Mouse (Mus musculus) left cerebral cortex, postnatal 25 days (tissue): ENCODE data around the gene Nkx1-2. TPM values are rescaled to one million over a fixed set of nuclear protein-coding genes. Genes with fewer than 3 reads are reported as not detected.
A peak's percentile ranks its signal among the peaks of the same experiment; 100 is the strongest.

Experiments
- DNase-seq, 2 experiments: peaks; one replicate each; pipeline ENCODE4 v3.0.0; 2022; ENCODE audit warnings: low spot score in 2 of 2, mixed read lengths in 1 of 2
- intact Hi-C: fragments of 180-260 bp; cut with DNase I; formaldehyde crosslinking; loops from one replicate; pipeline ENCODE4 v1.15.1; 2025
- total RNA-seq, 2 experiments: library from RNA; stranded (reverse); gene quantifications; 2 replicates each; pipeline ENCODE4 v1.2.3; 2021

The Nkx1-2 gene
- total RNA-seq, 2 experiments from 2014 or later, result not detected

DNA sequence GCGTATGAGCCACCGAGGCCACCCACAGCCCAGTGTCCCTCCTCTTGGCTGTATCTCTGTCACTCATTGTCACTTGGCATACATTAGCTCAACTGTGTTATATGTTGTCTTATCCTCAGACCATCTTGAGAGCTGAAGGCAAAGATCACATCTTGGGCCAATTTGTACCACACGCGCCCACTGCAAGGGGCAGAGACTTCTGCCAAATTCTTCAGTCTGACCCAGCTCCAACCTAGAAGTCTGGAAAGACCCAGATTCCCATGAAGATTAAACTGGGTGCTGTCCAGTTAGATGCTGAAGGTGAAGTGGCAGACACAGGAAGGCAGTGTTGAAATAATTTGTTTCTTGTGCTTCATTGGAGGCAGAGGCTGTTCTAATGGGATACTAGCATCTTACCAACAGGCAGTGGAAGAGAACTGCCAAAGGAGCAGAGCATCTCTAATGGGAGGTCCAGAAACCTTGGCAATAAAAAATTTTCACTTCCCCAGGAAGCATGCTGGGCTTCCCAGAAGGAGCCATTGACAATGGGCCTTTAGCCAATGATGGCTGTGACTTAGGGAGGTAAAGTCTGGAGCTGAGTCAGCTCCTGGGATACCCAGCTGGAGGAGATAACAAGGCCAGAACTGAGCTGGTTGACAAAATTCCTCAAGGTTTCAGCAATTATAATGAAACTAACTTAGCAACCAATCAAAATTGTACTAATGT is 9.0 kb upstream of the Nkx1-2 start:
- intact Hi-C loops, result no loop called here

GRCm38 (mm10) chr7:132605689-132606088 is 6.3 kb upstream of the Nkx1-2 start:
- no peak for DNase-seq
- intact Hi-C loops, result no loop called here

More for the DNA sequence above, 9.0 kb upstream of the Nkx1-2 start:
- no peak for DNase-seq

DNA sequence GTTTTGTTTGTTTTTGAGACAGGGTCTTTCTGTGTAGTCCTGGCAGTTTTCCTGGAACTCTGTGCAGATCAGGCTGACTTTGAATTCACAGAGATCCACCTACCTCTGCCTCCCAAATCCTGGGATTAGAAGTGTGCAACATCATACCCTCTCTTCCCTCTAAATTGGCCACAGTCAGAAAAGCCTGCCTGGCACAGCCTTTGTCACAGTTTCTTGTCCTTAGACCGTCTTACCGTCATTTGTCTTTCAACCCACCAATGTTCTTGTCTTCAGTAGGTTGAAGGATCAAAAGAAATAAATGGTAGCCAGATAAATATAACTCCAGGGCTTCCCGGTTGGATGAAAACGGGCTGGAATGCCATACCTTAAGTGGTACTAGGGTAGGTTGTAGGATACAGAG is 5.3 kb upstream of the Nkx1-2 start:
- intact Hi-C loops, result no loop called here
- DNase-seq, result no peak

- intact Hi-C loops, result no loop called here
- no peak for DNase-seq
These were observed 1.5 kb upstream of the Nkx1-2 start for GRCm38 (mm10) chr7:132600926-132601325.

- intact Hi-C loops, result no loop called here
These were observed 589 bp upstream of the Nkx1-2 start for GRCm38 (mm10) chr7:132600026-132600425.

DNA sequence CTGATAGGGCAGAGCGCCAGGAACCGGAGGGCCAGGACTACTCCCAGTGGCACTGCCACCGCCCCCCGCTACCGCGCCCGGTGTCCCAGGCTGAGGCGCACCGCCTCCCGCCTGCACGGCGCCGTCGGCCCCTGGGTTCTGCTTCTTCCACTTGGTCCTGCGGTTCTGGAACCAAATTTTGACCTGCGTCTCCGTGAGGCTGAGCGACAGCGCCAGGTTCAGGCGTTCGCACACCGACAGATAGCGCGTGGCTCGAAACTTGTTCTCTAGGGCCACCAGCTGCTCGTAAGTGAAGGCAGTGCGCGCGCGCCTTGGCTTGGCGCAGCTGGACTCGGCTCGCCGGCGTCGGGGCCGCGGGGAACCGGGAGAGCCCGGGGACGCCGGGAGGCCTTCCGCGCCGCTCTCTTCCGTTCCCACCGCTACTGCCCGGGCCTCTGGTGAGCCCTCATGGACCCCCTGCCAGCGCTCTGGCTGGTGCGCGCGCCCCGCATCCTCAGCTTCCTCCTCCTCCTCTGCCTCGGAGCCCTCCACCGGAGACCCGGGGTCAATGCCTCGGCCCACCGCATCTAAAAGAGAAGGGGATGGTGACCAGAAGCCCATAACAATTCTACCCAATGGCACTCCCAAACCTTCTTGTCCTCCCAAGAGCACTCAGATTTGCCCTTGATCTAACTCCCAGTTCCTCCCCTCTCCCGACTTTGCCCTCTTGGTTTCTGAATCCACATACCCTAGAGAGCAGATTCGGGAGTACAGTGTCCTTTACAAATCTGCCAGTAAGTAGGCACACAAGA is 2.0 kb downstream of the Nkx1-2 start:
- intact Hi-C loops, result no loop called here
- peak in 1 of 2 experiments; percentile 23 for DNase-seq

More at GRCm38 (mm10) chr7:132600026-132600425, 589 bp upstream of the Nkx1-2 start:
- no peak for DNase-seq

DNA sequence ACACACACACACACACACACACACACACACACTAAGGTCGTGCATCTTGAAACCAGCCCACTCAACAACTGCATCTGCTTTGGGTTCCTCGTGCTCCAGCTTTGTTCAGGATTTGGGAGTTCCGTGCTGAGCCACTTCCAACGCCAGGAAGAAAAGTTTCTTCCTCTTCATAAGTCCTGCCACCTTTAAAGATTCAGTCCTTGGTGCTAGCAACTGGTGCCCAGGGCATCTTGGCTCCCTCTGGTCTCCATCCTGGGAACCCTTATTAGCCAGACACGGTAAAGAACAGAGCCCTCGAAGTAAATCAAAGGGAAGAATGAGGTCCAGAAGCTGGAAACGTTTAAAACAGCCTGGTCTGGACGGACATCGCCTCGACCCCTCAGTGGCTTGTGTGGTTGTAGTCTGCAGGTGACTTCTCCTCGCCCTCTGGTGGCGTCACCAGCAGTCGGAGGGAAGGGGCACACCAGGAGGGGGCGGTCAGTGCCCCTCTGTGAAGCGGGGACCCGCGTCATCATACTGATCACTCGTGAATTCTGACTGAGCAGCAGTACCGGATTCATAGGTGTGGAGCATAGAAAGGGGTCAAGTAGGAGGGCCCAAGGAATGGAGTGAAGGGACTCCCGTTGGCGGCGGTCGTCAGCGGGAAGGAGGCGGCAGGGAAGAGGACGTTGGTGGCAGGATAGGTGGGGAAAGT is 2.7 kb downstream of the Nkx1-2 start:
- no peak for DNase-seq
- intact Hi-C loops, result no loop called here

GRCm38 (mm10) chr7:132595787-132596186 is 3.6 kb downstream of the Nkx1-2 start:
- intact Hi-C loops, result no loop called here
- no peak for DNase-seq

DNA sequence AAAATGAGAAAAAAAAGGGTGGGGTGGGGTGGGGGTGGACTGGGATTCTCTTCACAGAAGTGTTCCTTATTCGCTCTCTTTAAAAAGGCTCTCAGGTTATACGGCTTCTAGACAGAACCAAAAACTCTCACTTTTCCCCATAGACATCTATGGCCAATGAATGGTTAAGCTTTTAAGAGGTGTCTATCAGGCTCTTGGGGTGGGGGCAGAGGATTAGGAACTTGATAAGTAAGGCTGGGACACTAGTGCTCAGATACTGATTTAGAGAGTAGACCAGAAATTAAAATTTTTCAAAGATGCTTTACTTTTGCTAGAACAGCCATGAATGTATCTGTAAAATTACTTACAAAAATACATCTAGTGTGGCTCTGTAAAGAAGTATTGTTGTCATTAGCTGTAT is 5.1 kb downstream of the Nkx1-2 start:
- intact Hi-C loops, result no loop called here
- DNase-seq, result no peak

DNA sequence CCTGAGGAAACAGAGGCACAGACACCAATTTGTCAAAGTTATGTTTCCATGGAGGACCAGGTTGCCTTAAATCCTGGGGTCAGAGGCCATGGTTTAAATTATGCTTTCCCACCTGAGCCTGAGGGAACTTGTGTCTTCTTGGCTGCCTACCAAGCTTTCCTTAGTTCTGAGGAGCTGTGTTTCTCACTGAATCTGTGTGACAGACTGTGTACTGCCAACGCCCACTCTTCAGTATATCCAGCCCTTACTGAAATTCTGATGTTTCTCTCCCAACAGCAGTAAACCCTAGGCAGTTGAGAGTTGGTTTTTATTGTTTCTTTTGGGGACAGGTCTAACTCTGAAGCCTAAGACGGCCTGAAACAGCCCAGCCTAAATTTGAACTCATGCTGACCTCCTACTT is 5.7 kb downstream of the Nkx1-2 start:
- intact Hi-C loops, result no loop called here
- peak; percentile 13 to 52 for DNase-seq

DNA sequence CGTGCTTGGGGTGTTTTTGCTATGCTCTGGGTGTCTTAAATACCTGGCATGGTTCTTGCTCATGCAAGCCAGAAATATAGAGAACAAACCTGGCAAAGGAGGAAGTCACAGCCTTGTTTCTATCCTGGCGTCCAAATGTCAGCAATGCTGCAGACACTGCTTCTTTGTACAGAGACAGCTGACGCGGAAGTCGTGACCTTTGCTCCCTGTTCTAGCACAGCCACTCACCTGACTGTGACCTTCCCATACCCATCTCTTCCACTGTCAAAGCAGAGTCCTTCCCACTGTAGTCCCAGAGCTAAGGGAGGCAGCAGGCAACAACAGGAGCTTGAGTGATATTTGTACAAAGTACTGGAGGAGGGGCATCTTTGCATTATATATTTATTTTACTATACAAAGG is 9.8 kb downstream of the Nkx1-2 start:
- intact Hi-C loops, result no loop called here
- no peak for DNase-seq

GRCm38 (mm10) chr7:132587167-132587566 is 12.3 kb downstream of the Nkx1-2 start:
- intact Hi-C loops, result no loop called here
- DNase-seq, result peak in 1 of 2 experiments; percentile 58

DNA sequence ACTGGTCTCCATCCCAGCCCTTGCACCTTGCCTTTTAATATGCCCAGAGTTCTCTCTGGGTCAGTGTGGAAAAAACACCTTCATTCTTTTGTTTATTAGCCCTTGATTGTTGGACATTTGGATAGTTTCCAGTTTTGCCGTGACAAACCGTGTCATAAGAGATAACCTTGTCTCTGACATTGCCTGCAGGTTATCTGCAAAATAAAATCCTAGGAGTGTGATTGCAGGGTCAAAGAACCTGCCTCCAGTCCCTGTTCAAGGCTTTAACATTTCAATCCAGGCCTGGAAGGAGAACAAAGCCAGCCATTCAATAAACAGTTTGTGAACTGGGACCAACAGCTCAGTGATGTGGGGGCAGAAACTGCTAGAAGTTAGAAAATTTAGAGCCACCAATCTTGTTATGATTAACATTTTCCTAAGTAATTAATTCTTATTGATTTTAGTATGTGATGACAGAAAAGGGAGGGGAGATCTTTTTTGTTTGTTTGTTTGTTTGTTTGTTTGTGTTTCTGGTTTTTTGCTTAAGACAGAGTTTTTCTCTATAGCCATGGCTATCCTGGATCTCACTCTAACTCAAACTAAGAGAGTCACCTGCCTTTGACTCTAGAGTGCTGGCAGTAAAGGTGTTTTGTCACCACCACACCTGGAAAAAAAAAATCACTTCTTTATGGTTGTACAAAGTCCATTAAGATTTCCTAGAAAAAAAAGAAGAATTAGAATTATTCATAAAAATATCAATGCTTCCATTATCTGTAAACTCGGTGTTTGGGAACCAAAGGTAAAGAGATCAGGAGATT is 13.5 kb downstream of the Nkx1-2 start:
- no peak for DNase-seq
- intact Hi-C loops, result no loop called here

DNA sequence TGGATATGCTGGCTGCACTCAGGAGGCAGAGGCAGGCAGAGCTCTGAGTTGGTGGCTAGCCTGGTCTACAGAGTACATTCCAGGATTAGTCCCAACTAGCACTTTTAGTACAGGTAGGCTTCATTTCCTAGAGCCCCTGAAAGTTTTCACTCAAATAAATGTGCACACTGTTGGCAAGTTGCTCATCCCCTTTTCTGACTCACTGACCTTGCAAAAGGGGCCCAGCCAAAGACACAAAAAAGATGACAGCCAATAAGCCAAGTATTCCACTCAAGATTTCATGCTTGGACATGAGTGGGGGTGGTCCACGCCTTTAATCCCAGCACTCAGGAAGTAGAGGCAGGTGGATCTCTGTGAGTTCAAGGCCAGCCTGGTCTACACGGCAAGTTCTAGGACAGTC is 18.0 kb downstream of the Nkx1-2 start:
- intact Hi-C loops, result no loop called here
- DNase-seq, result no peak

DNA sequence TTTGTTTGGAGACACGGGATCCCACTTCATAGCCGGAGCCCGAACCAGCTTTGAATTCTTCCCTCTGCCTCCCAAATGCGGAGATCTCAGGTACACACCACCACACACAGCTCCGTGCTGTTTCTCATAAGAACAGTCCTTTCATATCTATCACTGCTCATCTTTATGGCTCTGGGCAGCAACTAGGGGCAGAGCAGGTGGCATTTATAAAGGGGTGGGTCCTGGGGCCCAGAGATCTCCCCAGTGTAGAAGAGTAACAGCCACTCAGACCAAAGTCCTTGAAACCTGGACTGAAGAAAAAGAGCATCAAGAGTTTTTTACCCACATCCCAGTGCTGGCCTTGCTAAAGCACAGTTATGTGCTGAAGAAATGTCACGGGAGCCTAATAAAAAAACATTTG is 18.9 kb downstream of the Nkx1-2 start:
- intact Hi-C loops, result no loop called here
- DNase-seq, result no peak

DNA sequence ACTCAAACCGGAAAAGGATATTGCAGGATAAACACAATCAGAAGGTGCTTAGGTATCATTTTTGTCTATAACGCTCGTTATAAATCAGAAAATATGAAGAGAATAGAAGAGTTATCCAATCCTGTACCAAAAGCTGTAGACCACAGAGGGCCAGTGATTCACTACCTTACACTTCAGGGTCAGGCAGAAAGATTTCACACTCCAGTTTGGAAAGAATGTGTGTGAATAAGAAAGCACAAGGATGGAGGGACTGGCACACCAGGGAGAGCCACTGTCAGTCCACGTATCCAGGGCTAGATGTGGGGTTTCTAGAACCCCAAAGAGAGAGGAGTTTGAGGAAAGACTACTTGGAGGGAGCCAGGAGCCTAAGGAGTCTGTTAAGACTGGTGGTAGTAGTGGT is 22.5 kb downstream of the Nkx1-2 start:
- intact Hi-C loops, result loop anchor here (5.0 to 10.0 kb wide), 3 partner anchors 60 to 278 kb away; partner anchors contain the start of genes Abraxas2, Eef1akmt2 and Fam53b
- no peak for DNase-seq

DNA sequence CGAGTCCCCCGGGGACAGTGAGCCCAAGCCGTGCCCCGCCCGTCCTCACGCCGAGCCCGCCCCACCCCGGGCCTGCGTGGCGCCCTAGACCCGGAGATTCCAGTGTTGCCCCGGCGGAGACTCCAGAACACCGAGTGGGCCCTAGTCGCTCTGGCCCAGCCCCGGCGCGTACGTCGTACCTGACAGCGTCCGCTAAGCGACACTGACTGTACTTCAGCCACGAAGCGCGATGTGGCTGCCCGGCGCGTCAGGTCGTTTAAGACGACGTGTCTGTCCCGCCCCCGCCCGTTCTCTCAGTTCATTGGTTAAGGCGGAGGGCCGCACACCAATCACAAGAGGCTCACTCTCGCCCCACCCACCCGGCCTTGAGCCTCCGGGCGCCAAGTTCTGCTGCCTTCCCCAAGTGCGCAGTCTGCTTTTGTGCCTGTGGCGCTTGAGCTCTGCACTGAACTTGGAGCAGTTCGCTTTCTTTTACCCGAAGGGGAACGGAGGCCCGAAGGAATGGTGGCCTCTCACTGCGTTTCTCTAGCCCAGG is 23.3 kb downstream of the Nkx1-2 start, which contains the start of gene Oat:
Gene Oat, minus strand, starts transcription at position 283 of the 535 bp plus-strand sequence.
- intact Hi-C loops, result loop anchor here (5.0 to 10.0 kb wide), 3 partner anchors 61 to 279 kb away; partner anchors contain the start of genes Abraxas2, Eef1akmt2 and Fam53b

GRCm38 (mm10) chr7:132575623-132576022 is 23.8 kb downstream of the Nkx1-2 start:
- intact Hi-C loops, result loop anchor here (5.0 to 10.0 kb wide), 3 partner anchors 62 to 279 kb away; partner anchors contain the start of genes Abraxas2, Eef1akmt2 and Fam53b
- DNase-seq, result peak; percentile 79 to 92

More for the DNA sequence above, 23.3 kb downstream of the Nkx1-2 start, which contains the start of gene Oat:
- DNase-seq, result peak; percentile 95 to 98

- DNase-seq, result no peak
- intact Hi-C loops, result loop anchor here (5.0 to 10.0 kb wide), 3 partner anchors 63 to 280 kb away; partner anchors contain the start of genes Abraxas2, Eef1akmt2 and Fam53b
These were observed 24.8 kb downstream of the Nkx1-2 start for GRCm38 (mm10) chr7:132574646-132575045.
